Mouse (Mus musculus): ENCODE results near the gene Itih2.

DNA sequence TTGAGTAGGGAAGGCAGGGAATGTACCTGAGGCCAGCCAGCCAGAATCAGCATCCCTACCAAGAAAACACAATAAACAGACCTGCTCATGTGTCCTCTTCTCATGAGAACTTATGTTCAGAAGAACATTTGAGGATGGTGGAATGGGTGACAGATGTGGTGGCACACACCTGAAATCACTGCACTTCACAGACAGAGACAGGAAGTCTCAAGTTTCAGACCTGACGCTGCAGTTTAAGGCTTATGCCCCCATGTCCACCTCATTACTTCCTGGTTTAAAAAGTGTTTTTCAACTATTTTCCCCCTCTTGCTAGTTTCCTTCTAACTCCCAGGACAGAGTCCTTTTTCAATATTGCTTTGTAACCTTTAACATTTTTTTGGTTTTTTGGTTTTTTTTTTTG, 48.5 kb downstream of the Itih2 start:
- no peak for TF ChIP-seq CTCF (IDR thresholded peaks at IDR 0.05; ENCODE audit: insufficient read depth, low read length)
- TF ChIP-seq POLR2A (IDR thresholded peaks at IDR 0.05; ENCODE audit: borderline replicate concordance, extremely low read depth, low read depth, low read length) = no peak
